Mouse (Mus musculus): ENCODE measurements around the gene Tusc2. TPM values are rescaled to one million over a fixed set of nuclear protein-coding genes. Genes with fewer than 3 reads are reported as not detected.
A peak's percentile ranks its signal among the peaks of the same experiment; 100 is the strongest.

The Tusc2 gene
- polyA plus RNA-seq, 1 experiment, result 32.5 TPM

DNA sequence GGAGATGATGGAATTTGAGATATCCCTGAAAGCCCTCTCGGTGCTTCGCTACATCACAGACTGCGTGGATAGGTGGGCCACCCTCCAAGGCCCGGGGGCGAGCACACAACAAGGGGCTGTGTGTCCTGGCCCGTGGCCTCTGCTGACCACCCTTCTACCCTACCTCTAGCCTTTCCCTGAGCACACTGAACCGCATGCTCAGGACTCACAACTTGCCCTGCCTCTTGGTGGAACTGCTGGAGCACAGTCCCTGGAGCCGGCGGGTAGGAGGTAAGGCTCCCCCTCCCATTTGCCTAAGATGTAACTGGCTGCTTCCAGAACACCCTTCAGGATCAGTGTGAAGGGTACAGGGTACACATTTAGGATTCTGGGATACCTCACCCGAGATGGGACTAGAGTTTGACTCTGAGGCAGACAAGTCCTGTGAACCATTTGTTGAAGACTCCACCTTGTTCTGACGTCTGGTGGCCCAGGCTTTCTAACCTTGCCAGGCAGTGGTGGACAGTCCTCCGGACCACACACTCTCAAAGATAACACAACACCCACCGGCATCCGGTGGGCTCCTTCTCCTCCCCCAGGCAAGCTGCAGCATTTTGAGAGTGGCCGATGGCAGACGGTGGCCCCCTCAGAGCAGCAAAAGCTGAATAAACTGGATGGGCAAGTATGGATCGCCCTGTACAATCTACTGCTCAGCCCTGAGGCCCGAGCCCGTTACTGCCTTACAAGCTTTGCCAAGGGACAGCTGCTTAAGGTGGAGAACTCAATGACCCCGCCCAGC, 13.6 kb upstream of the Tusc2 start:
- H3K27ac ChIP-seq (ENCODE audit: insufficient read depth, low read length), result no peak overlapping the region
- 96% methylated on average over 20 of the region's 20 CpGs for WGBS
- DNase-seq (ENCODE audit: low read depth in 1 of 2, low spot score in 2 of 2), result no peak
- H3K4me1 ChIP-seq (ENCODE audit: control insufficient read depth, insufficient read depth, insufficient read length), result peaks cover 33% of the 10 kb centered on the region
- no peaks in the 10 kb centered on the region for H3K27me3 ChIP-seq (ENCODE audit: control insufficient read depth, insufficient read depth, low read length)
- peaks cover 3% of the 10 kb centered on the region; the same call in 1 of the 2 replicates for H3K36me3 ChIP-seq (ENCODE audit: control insufficient read depth, insufficient read depth, low read length)
- H3K4me3 ChIP-seq (ENCODE audit: extremely low read depth, insufficient read depth, insufficient read length), result no peak overlapping the region
- TF ChIP-seq CTCF (IDR thresholded peaks at IDR 0.05; ENCODE audit: extremely low read depth, insufficient read depth, insufficient read length, insufficient replicate concordance), result no peak

GRCm38 (mm10) chr9:107550491-107551116, 12.5 kb upstream of the Tusc2 start:
- H3K27me3 ChIP-seq (ENCODE audit: control insufficient read depth, insufficient read depth, low read length), result no peaks in the 10 kb centered on the region
- DNase-seq (ENCODE audit: low read depth in 1 of 2, low spot score in 2 of 2), result no peak
- H3K27ac ChIP-seq (ENCODE audit: insufficient read depth, low read length), result peak overlapping the region; percentile 62
- 64% methylated on average over 23 of the region's 23 CpGs for WGBS
- no peaks in the 10 kb centered on the region for H3K36me3 ChIP-seq (ENCODE audit: control insufficient read depth, insufficient read depth, low read length)
- H3K4me3 ChIP-seq (ENCODE audit: extremely low read depth, insufficient read depth, insufficient read length), result no peak overlapping the region
- peaks cover 33% of the 10 kb centered on the region for H3K4me1 ChIP-seq (ENCODE audit: control insufficient read depth, insufficient read depth, insufficient read length)
- TF ChIP-seq POLR2A (IDR thresholded peaks at IDR 0.05; ENCODE audit: low read depth, low read length) (no peak), CTCF (IDR thresholded peaks at IDR 0.05; ENCODE audit: extremely low read depth, insufficient read depth, insufficient read length, insufficient replicate concordance) (no peak)

DNA sequence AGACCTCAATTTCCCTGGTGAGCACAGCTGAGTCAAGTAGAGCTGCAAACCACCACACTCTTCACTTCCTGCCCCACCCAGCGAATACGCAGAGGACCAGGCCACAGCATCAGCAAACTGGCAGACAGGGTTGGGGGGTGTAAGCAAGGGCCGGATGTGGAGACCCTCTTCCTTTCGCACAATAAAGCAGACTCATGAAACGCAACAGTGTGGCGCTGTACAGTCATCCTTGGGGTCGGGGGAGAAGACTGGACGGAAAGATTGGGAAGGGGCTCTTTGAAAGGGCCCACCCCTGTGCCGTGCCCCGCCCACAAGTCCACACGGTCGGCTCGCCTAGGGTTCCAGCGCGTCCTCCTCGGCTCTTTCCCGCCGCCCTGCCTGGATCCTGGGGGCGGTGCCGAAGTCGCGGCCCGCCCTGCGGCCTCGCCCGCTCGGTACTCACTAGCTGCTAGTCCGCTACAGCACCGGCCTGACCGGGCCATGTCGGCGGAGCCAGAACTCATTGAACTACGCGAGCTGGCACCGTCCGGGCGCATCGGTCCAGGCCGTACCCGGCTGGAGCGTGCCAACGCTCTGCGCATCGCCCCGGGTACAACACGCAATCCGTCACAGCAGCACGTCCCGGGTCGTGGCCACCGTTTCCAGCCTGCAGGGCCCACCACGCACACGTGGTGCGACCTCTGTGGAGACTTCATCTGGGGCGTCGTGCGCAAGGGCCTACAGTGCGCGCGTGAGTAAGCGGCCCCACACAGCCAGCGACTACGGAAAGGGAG, 11.8 kb upstream of the Tusc2 start, which contains the start of gene Rassf1:
TSS of gene Rassf1 (plus strand) at position 439 of the 773 bp plus-strand sequence.
- Histone ChIP-seq H3K4me1 (ENCODE audit: control insufficient read depth, insufficient read depth, insufficient read length) (peaks cover 36% of the 10 kb centered on the region), H3K36me3 (ENCODE audit: control insufficient read depth, insufficient read depth, low read length) (no peaks in the 10 kb centered on the region), H3K4me3 (ENCODE audit: extremely low read depth, insufficient read depth, insufficient read length) (peak within 1 kb of the TSS; percentile 58), H3K27ac (ENCODE audit: insufficient read depth, low read length) (peak within 1 kb of the TSS; percentile 80), H3K27me3 (ENCODE audit: control insufficient read depth, insufficient read depth, low read length) (no peaks in the 10 kb centered on the region)
- TF ChIP-seq POLR2A (IDR thresholded peaks at IDR 0.05; ENCODE audit: low read depth, low read length) (no peak), CTCF (IDR thresholded peaks at IDR 0.05; ENCODE audit: extremely low read depth, insufficient read depth, insufficient read length, insufficient replicate concordance) (no peak)
- WGBS, result 4% methylated on average over 63 of the region's 63 CpGs
- DNase-seq (ENCODE audit: low read depth in 1 of 2, low spot score in 2 of 2), result peak; percentile 73 to 74

GRCm38 (mm10) chr9:107551890-107552355, 11.1 kb upstream of the Tusc2 start:
- WGBS, result 53% methylated on average over 8 of the region's 8 CpGs
- DNase-seq (ENCODE audit: low read depth in 1 of 2, low spot score in 2 of 2), result no peak
- Histone ChIP-seq H3K27ac (ENCODE audit: insufficient read depth, low read length) (peak overlapping the region; percentile 80), H3K4me3 (ENCODE audit: extremely low read depth, insufficient read depth, insufficient read length) (peak overlapping the region; percentile 58; the same call in 1 of the 2 replicates), H3K27me3 (ENCODE audit: control insufficient read depth, insufficient read depth, low read length) (no peaks in the 10 kb centered on the region), H3K4me1 (ENCODE audit: control insufficient read depth, insufficient read depth, insufficient read length) (peaks cover 38% of the 10 kb centered on the region), H3K36me3 (ENCODE audit: control insufficient read depth, insufficient read depth, low read length) (no peaks in the 10 kb centered on the region)
- no peak for TF ChIP-seq CTCF (IDR thresholded peaks at IDR 0.05; ENCODE audit: extremely low read depth, insufficient read depth, insufficient read length, insufficient replicate concordance)
- TF ChIP-seq POLR2A (IDR thresholded peaks at IDR 0.05; ENCODE audit: low read depth, low read length), result no peak

GRCm38 (mm10) chr9:107552690-107553393, 10.2 kb upstream of the Tusc2 start:
- no peak overlapping the region for H3K4me3 ChIP-seq (ENCODE audit: extremely low read depth, insufficient read depth, insufficient read length)
- no peaks in the 10 kb centered on the region for H3K27me3 ChIP-seq (ENCODE audit: control insufficient read depth, insufficient read depth, low read length)
- WGBS, result 83% methylated on average over 5 of the region's 5 CpGs
- TF ChIP-seq POLR2A (IDR thresholded peaks at IDR 0.05; ENCODE audit: low read depth, low read length), result no peak
- TF ChIP-seq CTCF (IDR thresholded peaks at IDR 0.05; ENCODE audit: extremely low read depth, insufficient read depth, insufficient read length, insufficient replicate concordance), result no peak
- H3K36me3 ChIP-seq (ENCODE audit: control insufficient read depth, insufficient read depth, low read length), result peaks cover 8% of the 10 kb centered on the region
- peaks cover 31% of the 10 kb centered on the region for H3K4me1 ChIP-seq (ENCODE audit: control insufficient read depth, insufficient read depth, insufficient read length)
- no peak for DNase-seq (ENCODE audit: low read depth in 1 of 2, low spot score in 2 of 2)
- no peak overlapping the region for H3K27ac ChIP-seq (ENCODE audit: insufficient read depth, low read length)

Data from spleen, adult 2 months (tissue).